In the genomic region with DNA sequence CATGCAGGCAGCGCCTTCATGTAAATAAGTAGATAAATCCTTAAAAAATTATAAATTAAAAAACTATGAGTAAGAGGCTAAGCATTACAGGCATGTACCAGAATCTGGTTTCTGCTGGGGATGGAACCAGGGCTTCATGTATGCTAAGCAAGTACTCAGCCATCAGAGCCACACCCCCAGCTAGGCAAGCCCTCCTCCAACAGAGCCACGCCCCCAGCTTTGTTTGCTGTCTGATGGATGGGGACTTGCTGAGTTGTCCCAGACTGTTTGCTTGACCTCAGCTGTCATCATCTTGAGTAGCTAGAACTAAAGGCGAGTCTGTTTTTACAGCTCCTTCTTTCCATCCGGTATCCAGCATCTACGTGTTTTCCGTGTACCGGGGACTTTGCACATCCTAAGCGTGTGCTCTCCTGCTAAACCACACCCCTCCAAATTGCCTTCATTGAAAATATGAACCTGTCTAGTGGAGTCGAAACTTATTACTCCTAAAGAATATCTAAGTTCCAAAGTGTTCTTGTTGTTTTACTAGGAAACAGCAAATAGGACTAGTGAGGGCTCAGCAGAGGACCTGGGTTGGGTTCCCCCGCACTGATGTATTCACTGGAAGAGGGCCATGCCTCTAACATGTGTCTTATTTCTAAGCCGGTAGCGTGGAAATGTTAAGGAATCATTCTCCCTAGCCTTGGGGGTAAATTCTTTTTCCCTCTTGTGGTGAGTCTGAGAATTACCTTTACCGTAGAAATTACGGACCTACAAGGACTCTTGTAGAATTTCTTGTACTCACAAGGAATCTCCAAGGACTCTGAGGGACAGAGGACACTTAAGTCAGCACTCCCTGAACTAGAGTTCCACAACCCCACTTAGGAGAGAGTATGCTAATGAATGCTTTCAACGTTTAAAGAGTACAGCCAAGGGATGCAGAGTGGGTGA, we compare ENCODE assay signal across 7 mouse cellular contexts. TPM values are rescaled to one million over a fixed set of nuclear protein-coding genes. Genes with fewer than 3 reads are reported as not detected.
DNase-seq lines count a peak whose midpoint lies in the region; TF ChIP-seq lines count a peak whose summit lies in the region.

No protein-coding gene starts in this region.

- intact Hi-C loops in left cerebral cortex, adult 2 months (cut with DNase I) = no loop called here
- intact Hi-C loops in left cerebral cortex, postnatal 36 days (cut with DNase I) = no loop called here
- intact Hi-C loops in left cerebral cortex, postnatal 4 days (cut with DNase I) = no loop called here

- peak; percentile 40 for TF ChIP-seq CTCF in left cerebral cortex, adult 2 months (IDR thresholded peaks at IDR 0.05)

- no peak overlapping the region for H3K4me3 ChIP-seq in left cerebral cortex, adult 2 months

- DNase-seq in left cerebral cortex, adult 2 months (ENCODE audit: extremely low spot score in 1 of 2, low spot score in 2 of 2) = no peak
- DNase-seq in left cerebral cortex, postnatal 36 days (ENCODE audit: low spot score in 2 of 2) = no peak
- peak; percentile 54 for DNase-seq in adrenal gland, postnatal 10 days
- DNase-seq in heart, postnatal 4 days = peak; percentile 59
- DNase-seq in retina, embryonic 14.5 days (ENCODE audit: low spot score) = peak; percentile 54
- no peak for DNase-seq in left cerebral cortex, postnatal 4 days
- no peak for DNase-seq in thymus, postnatal 10 days (ENCODE audit: low spot score in 2 of 2)

- H3K27ac ChIP-seq in left cerebral cortex, adult 2 months = no peak overlapping the region

RNA-seq across cellular contexts. Expression of gene Rps6ka1, which starts 54.4 kb away (rescaled TPM):
- 10 to 100 TPM; 11.8 to 12.6 TPM for total RNA-seq in left cerebral cortex, adult 2 months (2021)
- 10 to 100 TPM in 1 of 2 experiments, 1 to 10 TPM in 1; 9.9 to 13.6 TPM for total RNA-seq in left cerebral cortex, postnatal 36 days (2021)
- total RNA-seq in adrenal gland, postnatal 10 days (2021) = 10 to 100 TPM; 19.6 to 19.9 TPM
- total RNA-seq in heart, postnatal 4 days (2021) = 10 to 100 TPM in 1 of 2 experiments, 1 to 10 TPM in 1; 9.1 to 10.7 TPM
- 10 to 100 TPM; 16.8 to 18.7 TPM for total RNA-seq in left cerebral cortex, postnatal 4 days (2021)

Comparison
In these comparisons a context has a peak if more than half of its experiments do, and no peak if none do; other contexts are left out.
1. DNase-seq: peak in adrenal gland, postnatal 10 days (single experiment), heart, postnatal 4 days (single experiment) and retina, embryonic 14.5 days (single experiment); none in left cerebral cortex, adult 2 months (0 of 2), left cerebral cortex, postnatal 36 days (0 of 2), left cerebral cortex, postnatal 4 days (single experiment) and thymus, postnatal 10 days (0 of 2).